Mouse (Mus musculus): ENCODE measurements at regions not wholly inside any gene's neighbourhood (a gene's known extent, or its start where the extent isn't known, plus 50 kb on each side); places are given as distances from the start of the nearest gene placed in this dataset.

DNA sequence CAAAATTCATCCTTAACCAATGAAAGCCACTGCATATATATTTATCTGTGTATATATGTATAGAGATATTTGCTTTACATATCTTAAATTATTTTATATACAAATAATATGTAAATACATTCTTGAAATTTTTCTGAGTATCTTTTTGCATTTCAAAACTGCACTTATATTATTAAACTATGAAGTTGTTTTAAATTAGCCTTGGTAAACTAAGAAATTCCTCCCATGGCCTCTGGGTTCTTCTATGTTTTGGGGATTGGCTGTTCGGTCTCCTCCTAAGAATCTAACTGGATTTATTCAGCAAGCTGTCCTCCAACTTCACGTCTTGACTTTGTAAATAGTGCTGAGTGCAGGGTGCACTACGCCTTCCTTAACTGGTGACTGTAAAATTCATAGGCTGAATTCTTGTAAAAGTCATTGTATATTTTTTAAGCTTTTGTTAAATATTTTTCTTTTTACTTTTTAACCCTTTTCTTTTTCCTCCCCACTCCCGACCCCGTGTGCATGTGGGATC, 249.6 kb upstream of the Nfe2l3 start:
- H3K27ac ChIP-seq (ENCODE audit: low read depth, low read length) = no peak overlapping the region
- H3K4me3 ChIP-seq (ENCODE audit: low read depth, low read length) = no peak overlapping the region
- WGBS = 6% methylated on average over 5 of the region's 5 CpGs
- TF ChIP-seq CTCF (IDR thresholded peaks at IDR 0.05; ENCODE audit: low read depth) = no peak
- H3K36me3 ChIP-seq (ENCODE audit: insufficient read depth) = no peaks in the 10 kb centered on the region
- H3K27me3 ChIP-seq (ENCODE audit: insufficient read depth, low read length) = peaks cover 91% of the 10 kb centered on the region
- H3K9ac ChIP-seq = no peak overlapping the region
- no peaks in the 10 kb centered on the region for H3K9me3 ChIP-seq (ENCODE audit: low read length)
- ATAC-seq (no peak), DNase-seq (peak; percentile 57)
- H3K4me2 ChIP-seq (ENCODE audit: low read depth) = no peak overlapping the region
- no peaks in the 10 kb centered on the region for H3K4me1 ChIP-seq (ENCODE audit: insufficient read depth)

DNA sequence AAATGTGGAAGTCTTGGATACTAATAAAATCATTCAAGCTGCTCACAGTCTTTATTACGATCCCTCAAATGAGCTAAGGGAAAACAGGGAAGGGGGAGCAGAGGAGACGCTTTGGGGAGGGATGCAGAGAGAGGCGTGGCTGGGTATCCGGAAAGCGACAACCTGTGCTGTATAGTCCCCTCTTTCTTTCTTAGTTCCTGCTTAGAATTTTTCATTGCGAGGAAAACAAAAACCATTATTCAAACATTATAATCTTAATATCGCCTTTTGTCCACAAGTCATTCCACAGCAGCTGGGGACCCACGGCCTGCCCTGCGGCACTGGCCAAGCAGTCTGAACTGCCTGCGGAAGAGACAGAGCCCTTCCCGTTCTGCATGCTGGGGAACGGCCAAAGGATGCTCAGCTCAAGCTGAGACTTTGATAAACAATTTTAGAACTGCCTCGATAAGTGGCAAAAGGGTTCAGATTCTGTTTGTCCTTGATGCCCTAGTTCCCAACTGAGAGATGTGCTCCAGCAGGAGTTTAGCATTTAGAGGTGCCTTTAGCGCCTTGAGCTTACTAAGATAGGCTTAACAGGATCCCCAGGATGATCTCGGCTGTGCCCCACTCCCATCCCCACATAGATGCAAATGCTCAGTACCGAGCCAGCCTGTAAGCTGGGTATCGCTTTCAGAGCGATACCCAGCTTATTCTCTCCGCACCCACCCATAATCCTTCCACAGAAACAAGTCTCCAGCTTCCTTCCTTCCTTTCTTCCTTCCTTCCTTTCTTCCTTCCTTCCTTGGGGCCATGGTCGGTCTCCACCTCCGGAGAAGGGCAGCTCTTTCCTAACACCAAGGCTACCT, 248.7 kb upstream of the Nfe2l3 start:
- Histone ChIP-seq H3K27me3 (ENCODE audit: insufficient read depth, low read length) (peaks cover 91% of the 10 kb centered on the region), H3K4me3 (ENCODE audit: low read depth, low read length) (no peak overlapping the region), H3K36me3 (ENCODE audit: insufficient read depth) (no peaks in the 10 kb centered on the region), H3K4me2 (ENCODE audit: low read depth) (no peak overlapping the region), H3K27ac (ENCODE audit: low read depth, low read length) (no peak overlapping the region), H3K9ac (no peak overlapping the region), H3K9me3 (ENCODE audit: low read length) (no peaks in the 10 kb centered on the region), H3K4me1 (ENCODE audit: insufficient read depth) (no peaks in the 10 kb centered on the region)
- ATAC-seq = no peak
- peak; percentile 32 for DNase-seq
- TF ChIP-seq CTCF (IDR thresholded peaks at IDR 0.05; ENCODE audit: low read depth) = no peak
- 1% methylated on average over 21 of the region's 21 CpGs for WGBS

DNA sequence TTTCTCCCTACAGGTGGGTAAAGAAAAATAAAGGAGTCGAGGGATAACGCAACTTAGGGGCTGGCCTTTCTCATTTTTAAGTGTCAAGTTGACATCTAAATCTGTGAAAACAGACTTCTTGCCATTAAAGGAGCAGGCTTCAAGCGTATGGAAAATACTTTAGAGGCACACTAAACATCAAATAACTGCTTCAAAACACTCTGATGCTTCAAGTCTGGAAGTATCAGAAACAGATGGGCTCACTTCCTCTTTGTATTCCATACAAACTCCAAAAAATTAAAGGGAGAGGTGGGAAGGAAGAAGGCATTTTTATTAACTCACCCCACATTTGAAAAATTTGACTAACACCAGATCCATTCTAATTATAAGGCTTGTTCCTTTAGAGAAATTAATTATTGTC, 248.0 kb upstream of the Nfe2l3 start:
- no peaks in the 10 kb centered on the region for H3K9me3 ChIP-seq (ENCODE audit: low read length)
- H3K27me3 ChIP-seq (ENCODE audit: insufficient read depth, low read length) = peaks cover 94% of the 10 kb centered on the region
- H3K4me1 ChIP-seq (ENCODE audit: insufficient read depth) = no peaks in the 10 kb centered on the region
- H3K27ac ChIP-seq (ENCODE audit: low read depth, low read length) = no peak overlapping the region
- DNase-seq (no peak), ATAC-seq (no peak)
- WGBS = 5% methylated on average over 3 of the region's 3 CpGs
- no peak overlapping the region for H3K9ac ChIP-seq
- H3K4me2 ChIP-seq (ENCODE audit: low read depth) = no peak overlapping the region
- no peaks in the 10 kb centered on the region for H3K36me3 ChIP-seq (ENCODE audit: insufficient read depth)
- TF ChIP-seq CTCF (IDR thresholded peaks at IDR 0.05; ENCODE audit: low read depth) = no peak
- H3K4me3 ChIP-seq (ENCODE audit: low read depth, low read length) = no peak overlapping the region

DNA sequence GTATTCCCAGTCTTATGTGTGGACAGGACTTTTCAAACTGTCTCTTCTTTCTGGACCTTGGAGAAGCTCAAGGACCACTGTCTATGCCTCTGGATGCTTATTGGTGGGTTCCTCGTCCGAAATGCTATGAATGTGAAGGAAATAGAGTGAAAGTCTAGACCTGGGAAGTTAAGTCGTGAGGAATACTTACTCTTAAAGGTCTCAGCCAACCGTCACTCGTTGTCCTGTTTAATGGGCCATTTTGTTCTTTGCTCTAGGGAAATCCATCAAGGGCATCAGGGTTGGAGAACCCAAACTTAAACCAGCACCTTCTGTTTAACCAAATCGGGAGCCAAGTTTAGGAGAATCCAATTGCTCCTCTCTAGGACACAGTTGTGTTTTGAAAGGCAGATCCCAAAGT, 247.3 kb upstream of the Nfe2l3 start:
- 20% methylated on average over 6 of the region's 6 CpGs for WGBS
- ATAC-seq = no peak
- peak; percentile 32 for DNase-seq
- H3K4me3 ChIP-seq (ENCODE audit: low read depth, low read length) = no peak overlapping the region
- no peaks in the 10 kb centered on the region for H3K9me3 ChIP-seq (ENCODE audit: low read length)
- no peak for TF ChIP-seq CTCF (IDR thresholded peaks at IDR 0.05; ENCODE audit: low read depth)
- H3K27ac ChIP-seq (ENCODE audit: low read depth, low read length) = no peak overlapping the region
- no peak overlapping the region for H3K4me2 ChIP-seq (ENCODE audit: low read depth)
- H3K9ac ChIP-seq = no peak overlapping the region
- H3K4me1 ChIP-seq (ENCODE audit: insufficient read depth) = no peaks in the 10 kb centered on the region
- H3K36me3 ChIP-seq (ENCODE audit: insufficient read depth) = no peaks in the 10 kb centered on the region
- H3K27me3 ChIP-seq (ENCODE audit: insufficient read depth, low read length) = peaks cover 94% of the 10 kb centered on the region

DNA sequence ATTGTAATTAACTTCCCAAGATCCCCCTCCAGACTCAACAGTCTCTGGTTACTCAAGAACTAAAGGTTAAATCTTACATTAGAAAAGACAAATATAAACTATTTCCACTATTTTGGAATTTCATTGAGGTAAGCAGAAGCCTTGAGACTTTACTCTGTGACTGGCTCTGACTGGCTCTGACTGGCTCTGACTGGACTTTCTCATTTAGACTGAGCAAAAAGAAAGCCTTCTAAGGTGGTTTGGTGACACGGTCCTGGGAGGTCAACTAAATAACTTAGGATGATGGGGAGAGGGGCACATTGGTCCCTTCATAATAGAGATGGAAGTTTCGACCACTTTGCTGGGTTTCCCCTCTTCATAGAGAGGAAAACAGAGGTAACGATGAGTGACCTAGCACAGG, 243.3 kb upstream of the Nfe2l3 start:
- Histone ChIP-seq H3K4me1 (ENCODE audit: insufficient read depth) (no peaks in the 10 kb centered on the region), H3K9me3 (ENCODE audit: low read length) (no peaks in the 10 kb centered on the region), H3K36me3 (ENCODE audit: insufficient read depth) (no peaks in the 10 kb centered on the region), H3K27me3 (ENCODE audit: insufficient read depth, low read length) (peaks cover 93% of the 10 kb centered on the region), H3K4me2 (ENCODE audit: low read depth) (no peak overlapping the region), H3K4me3 (ENCODE audit: low read depth, low read length) (no peak overlapping the region), H3K27ac (ENCODE audit: low read depth, low read length) (no peak overlapping the region), H3K9ac (no peak overlapping the region)
- DNase-seq = no peak
- no peak for TF ChIP-seq CTCF (IDR thresholded peaks at IDR 0.05; ENCODE audit: low read depth)
- WGBS = 70% methylated on average over 3 of the region's 3 CpGs
- no peak for ATAC-seq

DNA sequence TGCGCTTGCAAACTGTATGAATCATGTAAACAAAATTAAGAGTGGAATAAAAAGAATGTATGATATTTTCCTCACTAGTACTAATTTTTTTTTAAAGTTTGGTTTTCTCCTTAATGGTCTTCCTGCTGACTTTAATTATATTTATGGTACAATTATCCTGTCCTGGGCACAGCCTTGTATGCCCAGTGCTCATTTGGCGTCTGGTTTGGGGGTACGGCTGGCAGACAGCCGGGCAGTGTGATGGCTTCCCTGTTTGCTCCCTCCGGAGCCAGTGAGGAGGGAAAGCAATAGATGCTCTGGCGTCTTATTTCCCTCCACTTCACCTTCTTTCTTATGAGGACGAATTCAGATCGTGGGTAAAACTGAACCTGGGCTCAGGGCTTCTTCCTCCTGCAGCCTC, 239.6 kb upstream of the Nfe2l3 start:
- 28% methylated on average over 8 of the region's 8 CpGs for WGBS
- no peak for TF ChIP-seq CTCF (IDR thresholded peaks at IDR 0.05; ENCODE audit: low read depth)
- H3K4me2 ChIP-seq (ENCODE audit: low read depth) = no peak overlapping the region
- no peaks in the 10 kb centered on the region for H3K36me3 ChIP-seq (ENCODE audit: insufficient read depth)
- no peaks in the 10 kb centered on the region for H3K4me1 ChIP-seq (ENCODE audit: insufficient read depth)
- no peak overlapping the region for H3K27ac ChIP-seq (ENCODE audit: low read depth, low read length)
- no peaks in the 10 kb centered on the region for H3K9me3 ChIP-seq (ENCODE audit: low read length)
- ATAC-seq (no peak), DNase-seq (no peak)
- peaks cover 78% of the 10 kb centered on the region for H3K27me3 ChIP-seq (ENCODE audit: insufficient read depth, low read length)
- no peak overlapping the region for H3K9ac ChIP-seq
- H3K4me3 ChIP-seq (ENCODE audit: low read depth, low read length) = no peak overlapping the region

GRCm38 (mm10) chr6:51193356-51193755, 239.1 kb upstream of the Nfe2l3 start:
- no peaks in the 10 kb centered on the region for H3K9me3 ChIP-seq (ENCODE audit: low read length)
- H3K36me3 ChIP-seq (ENCODE audit: insufficient read depth) = no peaks in the 10 kb centered on the region
- no peak for TF ChIP-seq CTCF (IDR thresholded peaks at IDR 0.05; ENCODE audit: low read depth)
- peaks cover 73% of the 10 kb centered on the region for H3K27me3 ChIP-seq (ENCODE audit: insufficient read depth, low read length)
- H3K4me2 ChIP-seq (ENCODE audit: low read depth) = no peak overlapping the region
- no peak for ATAC-seq
- no peak overlapping the region for H3K4me3 ChIP-seq (ENCODE audit: low read depth, low read length)
- 15% methylated on average over 12 of the region's 12 CpGs for WGBS
- no peak overlapping the region for H3K27ac ChIP-seq (ENCODE audit: low read depth, low read length)
- no peaks in the 10 kb centered on the region for H3K4me1 ChIP-seq (ENCODE audit: insufficient read depth)
- no peak for DNase-seq
- H3K9ac ChIP-seq = no peak overlapping the region

All from forebrain, postnatal 0 days (tissue).